8 mouse cellular contexts compared by ENCODE assay signal in the genomic region with DNA sequence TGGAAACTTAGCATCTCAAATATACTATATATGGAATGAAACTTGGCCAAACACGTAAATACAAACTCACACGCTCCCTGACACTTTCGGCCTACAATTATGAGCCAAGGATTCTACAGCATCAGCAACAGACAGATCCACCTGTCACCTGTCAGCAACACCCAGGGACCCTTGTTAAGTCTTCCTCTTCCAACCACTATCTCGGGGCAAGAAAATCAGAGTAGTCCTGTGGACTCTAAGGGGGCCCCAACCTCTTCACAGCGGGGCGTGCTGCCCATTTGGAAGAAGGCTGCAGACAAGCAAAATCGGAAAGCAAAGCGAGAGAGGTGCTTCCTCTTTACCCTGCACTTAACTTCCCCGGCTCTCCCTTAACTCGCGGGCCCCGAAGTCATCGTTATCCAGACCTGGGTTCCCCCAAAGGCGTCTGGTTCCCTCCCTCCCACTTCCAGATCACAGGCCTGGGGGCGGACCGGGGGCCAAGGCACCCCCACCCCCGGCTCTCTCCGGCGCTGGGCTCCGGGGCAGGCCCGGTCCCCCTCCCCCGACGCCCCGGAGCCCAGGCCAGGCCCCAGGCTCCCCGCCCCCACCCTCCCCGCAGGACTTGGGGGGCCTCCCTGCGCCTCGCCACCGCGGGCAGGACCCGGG. TPM values are rescaled to one million over a fixed set of nuclear protein-coding genes. Genes with fewer than 3 reads are reported as not detected.
DNase-seq lines count a peak whose midpoint lies in the region; ATAC-seq lines count a peak whose summit lies in the region.

No protein-coding gene starts in this region.

- H3K4me1 ChIP-seq in hindbrain, embryonic 15.5 days (replicated peaks), result peaks cover 33% of the 10 kb centered on the region

- intact Hi-C loops in left cerebral cortex, postnatal 25 days (cut with DNase I), result loop anchor here (2.0 to 5.0 kb wide), 6 partner anchors 53 to 272 kb away; no protein-coding TSS in a partner anchor

- peak; percentile 10; the same call in 1 of the 2 replicates for ATAC-seq in hindbrain, embryonic 15.5 days (ENCODE audit: low FRiP score, low read depth)
- peak; percentile 51 for ATAC-seq in megakaryocyte progenitor cell, adult 5-6 weeks (replicated peaks; ENCODE audit: poor library complexity)

- H3K9me3 ChIP-seq in hindbrain, embryonic 15.5 days, result no peaks in the 10 kb centered on the region

- H3K27me3 ChIP-seq in hindbrain, embryonic 15.5 days, result no peaks in the 10 kb centered on the region

- DNase-seq in ZHBTc4 (ENCODE audit: low read depth, low spot score), result peak; percentile 18
- peak; percentile 53 to 60 for DNase-seq in cerebellum, postnatal 14 days
- DNase-seq in frontal cortex, postnatal 36 days (ENCODE audit: low spot score in 2 of 2), result peak; percentile 35 to 43
- peak; percentile 21 to 43 for DNase-seq in left cerebral cortex, postnatal 25 days (ENCODE audit: low spot score in 2 of 2)
- peak; percentile 37 for DNase-seq in right cerebral cortex, postnatal 14 days
- DNase-seq in urinary bladder, postnatal 4 days (ENCODE audit: low spot score in 2 of 2), result peak; percentile 34 to 62

- peak overlapping the region; percentile 99 for H3K27ac ChIP-seq in hindbrain, embryonic 15.5 days (replicated peaks)

- peak overlapping the region; percentile 64 for H3K4me2 ChIP-seq in hindbrain, embryonic 15.5 days

- H3K36me3 ChIP-seq in hindbrain, embryonic 15.5 days, result no peaks in the 10 kb centered on the region

- H3K9ac ChIP-seq in hindbrain, embryonic 15.5 days, result peak overlapping the region; percentile 93

- WGBS in hindbrain, embryonic 15.5 days, result under 1% methylated on average over 25 of the region's 31 CpGs

- peak overlapping the region; percentile 65 for H3K4me3 ChIP-seq in hindbrain, embryonic 15.5 days

RNA-seq across cellular contexts. Expression of gene Tab2, which starts 0.9 kb away (rescaled TPM):
- 12.2 and 13.8 TPM in 2 replicates for polyA plus RNA-seq in hindbrain, embryonic 15.5 days (2015; fragmentation: Nextera tagmentation; extraction: Ambion mirVana)
- 10 to 100 TPM; 53.1 to 54.6 TPM for total RNA-seq in left cerebral cortex, postnatal 25 days (2021)
- 157 and 200 TPM in 2 replicates for total RNA-seq in megakaryocyte progenitor cell, adult 5-6 weeks (2015)
- 51.8 and 68.7 TPM in 2 replicates for total RNA-seq in megakaryocyte progenitor cell, adult 5-6 weeks (2017)

Comparison
In these comparisons a context has a peak if more than half of its experiments do, and no peak if none do; other contexts are left out.
1. Peak in every context shown above with its lines: DNase-seq, ATAC-seq, H3K4me3 ChIP-seq and H3K27ac ChIP-seq.